8 mouse cellular contexts compared by ENCODE assay signal in genomic region chr2:168050000-168050942, GRCm38 (mm10). TPM values are rescaled to one million over a fixed set of nuclear protein-coding genes. Genes with fewer than 3 reads are reported as not detected.
DNase-seq lines count a peak whose midpoint lies in the region.

No protein-coding gene starts in this region.

- no peaks in the 10 kb centered on the region for H3K9me3 ChIP-seq in heart, embryonic 10.5 days

- peak overlapping the region; percentile 72 for H3K4me3 ChIP-seq in heart, embryonic 10.5 days

- peak overlapping the region; percentile 89 for H3K27ac ChIP-seq in heart, embryonic 10.5 days

- DNase-seq in adrenal gland, adult (ENCODE audit: inconsistent age in 2 of 2, low spot score in 1 of 2) = peak; percentile 40 to 64
- no peak for DNase-seq in adrenal gland, adult 8-10 months
- peak; percentile 49 for DNase-seq in adrenal gland, postnatal 25 days
- peak; percentile 95 for DNase-seq in heart, embryonic 10.5 days (ENCODE audit: low spot score)
- DNase-seq in kidney, adult 9 months = peak; percentile 51
- peak; percentile 42 to 46 for DNase-seq in lung, postnatal 4 days
- no peak for DNase-seq in frontal cortex, postnatal 10 days (ENCODE audit: low spot score in 2 of 2)
- DNase-seq in frontal cortex, adult 2 months (ENCODE audit: extremely low spot score in 1 of 2, low spot score in 1 of 2) = no peak

- H3K36me3 ChIP-seq in heart, embryonic 10.5 days = no peaks in the 10 kb centered on the region

- peaks cover 42% of the 10 kb centered on the region for H3K4me1 ChIP-seq in heart, embryonic 10.5 days

- H3K27me3 ChIP-seq in heart, embryonic 10.5 days (ENCODE audit: insufficient read depth, poor library complexity, severe bottlenecking) = peaks cover 9% of the 10 kb centered on the region

- under 1% methylated on average over 55 of the region's 56 CpGs for WGBS in heart, embryonic 10.5 days

RNA-seq across cellular contexts. Expression of gene Pard6b, which starts 30.5 kb away (rescaled TPM):
- 1 to 10 TPM; 1.9 to 2.8 (median 2.3) TPM for total RNA-seq in adrenal gland, adult 8-10 months (2022)
- 1.6 and 2.3 TPM in 2 replicates for total RNA-seq in adrenal gland, postnatal 25 days (2021)
- 12.2 and 15.0 TPM in 2 replicates for polyA plus RNA-seq in heart, embryonic 10.5 days (2016; fragmentation: Nextera tagmentation; extraction: Ambion mirVana)
- 3.9 and 4.1 TPM in 2 replicates for polyA plus RNA-seq in frontal cortex, adult 2 months (2012; rRNA removed)

RNA-seq across cellular contexts. Expression of gene Ripor3, which starts 39.9 kb away (rescaled TPM):
- total RNA-seq in adrenal gland, adult 8-10 months (2022) = 1 to 10 TPM; 1.5 to 4.4 (median 3.3) TPM
- total RNA-seq in adrenal gland, postnatal 25 days (2021) = 2.1 and 2.8 TPM in 2 replicates
- 1.3 and 2.5 TPM in 2 replicates for polyA plus RNA-seq in heart, embryonic 10.5 days (2016; fragmentation: Nextera tagmentation; extraction: Ambion mirVana)
- 1.2 and 1.3 TPM in 2 replicates for polyA plus RNA-seq in frontal cortex, adult 2 months (2012; rRNA removed)

Comparison
In these comparisons a context has a peak if more than half of its experiments do, and no peak if none do; other contexts are left out.
1. DNase-seq: peak in adrenal gland, adult (2 of 2), adrenal gland, postnatal 25 days (single experiment), heart, embryonic 10.5 days (single experiment), kidney, adult 9 months (single experiment) and lung, postnatal 4 days (2 of 2); none in adrenal gland, adult 8-10 months (single experiment), frontal cortex, postnatal 10 days (0 of 2) and frontal cortex, adult 2 months (0 of 2).